Mouse (Mus musculus) bone marrow, adult 2 months (tissue): ENCODE data around the gene AI481877. TPM values are rescaled to one million over a fixed set of nuclear protein-coding genes. Genes with fewer than 3 reads are reported as not detected.

Experiments
- H3K27ac ChIP-seq: fragments of 200-500 bp; 2 replicates; pipeline ENCODE4 v1.5.1; 2012; ENCODE audit warnings: low read depth, mild to moderate bottlenecking, control low read depth, inconsistent platforms, low read length; ENCODE audit not compliant: control insufficient read depth, poor library complexity, insufficient read depth
- H3K4me1 ChIP-seq: fragments of 200-500 bp; 2 replicates; pipeline ENCODE4 v1.6.1; 2011; ENCODE audit warnings: low read length; ENCODE audit not compliant: control insufficient read depth, insufficient read depth
- H3K4me3 ChIP-seq: fragments of 200-500 bp; replicated peaks from 2 replicates; pipeline ENCODE3; 2011; ENCODE audit warnings: mild to moderate bottlenecking, low read depth, low read length, control low read depth; ENCODE audit not compliant: control insufficient read depth
- CTCF ChIP-seq: fragments of 200-500 bp; IDR thresholded peaks from 2 replicates; pipeline ENCODE4 v1.5.1; 2011; ENCODE audit warnings: low read length, control low read depth; ENCODE audit not compliant: control insufficient read depth, insufficient read depth
- POLR2A ChIP-seq: fragments of 200-500 bp; IDR thresholded peaks from 2 replicates; pipeline ENCODE4 v1.6.1; 2011; ENCODE audit warnings: low read depth, mild to moderate bottlenecking, control low read depth, low read length, borderline replicate concordance; ENCODE audit not compliant: control insufficient read depth
- WGBS: fragments of 180-500 bp; shearing (Covaris S2); methylation state at CpG from one replicate; pipeline ENCODE4 v1.1.7; 2018; 5-methylcytosine and 5-hydroxymethylcytosine counted together
- polyA plus RNA-seq: library from polyadenylated mRNA; stranded (reverse); fragments of >200 nt; gene quantifications from 2 replicates; pipeline ENCODE4 v1.2.4, GENCODE M21; 2011; ENCODE audit warnings: low replicate concordance; ENCODE audit not compliant: missing spikeins, insufficient read depth, insufficient read length

The AI481877 gene
- polyA plus RNA-seq, 1 experiment: not detected

- TF ChIP-seq CTCF (no peak), POLR2A (no peak)
- Histone ChIP-seq H3K4me3 (no peak overlapping the region), H3K4me1 (no peaks in the 10 kb centered on the region; the same call in 1 of the 2 replicates), H3K27ac (no peak overlapping the region)
- 21% methylated on average over 7 of the region's 7 CpGs for WGBS
These were observed 18.3 kb upstream of the AI481877 start for GRCm38 (mm10) chr4:59156897-59157592.

GRCm38 (mm10) chr4:59151953-59152352 lies 13.2 kb upstream of the AI481877 start:
- Histone ChIP-seq H3K4me1 (no peaks in the 10 kb centered on the region; the same call in 1 of the 2 replicates), H3K4me3 (no peak overlapping the region), H3K27ac (no peak overlapping the region)
- WGBS: 8% methylated on average over 1 of the region's 1 CpGs
- TF ChIP-seq POLR2A (no peak), CTCF (no peak)

DNA sequence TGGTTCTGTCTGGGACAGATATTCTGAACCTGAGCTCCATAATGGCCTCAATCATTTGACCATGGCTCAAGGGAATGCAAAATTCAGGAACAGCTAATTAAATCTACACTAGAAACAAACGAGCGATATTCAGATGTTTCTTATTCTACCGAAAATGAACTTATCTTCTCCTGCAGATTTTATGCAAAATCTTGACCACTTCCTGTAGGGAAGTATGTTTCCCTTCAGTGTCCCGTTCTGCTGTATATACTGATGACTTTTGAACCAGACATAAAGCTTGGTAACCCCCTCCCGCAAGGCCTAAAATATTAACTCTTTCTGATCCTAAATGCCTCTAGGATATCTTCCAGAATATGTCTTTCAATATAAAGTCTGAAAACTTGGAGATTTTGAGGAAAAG lies 12.1 kb upstream of the AI481877 start:
- H3K4me3 ChIP-seq: no peak overlapping the region
- TF ChIP-seq CTCF: no peak
- TF ChIP-seq POLR2A: no peak
- WGBS: 6% methylated on average over 5 of the region's 5 CpGs
- no peaks in the 10 kb centered on the region; the same call in 1 of the 2 replicates for H3K4me1 ChIP-seq
- no peak overlapping the region for H3K27ac ChIP-seq

DNA sequence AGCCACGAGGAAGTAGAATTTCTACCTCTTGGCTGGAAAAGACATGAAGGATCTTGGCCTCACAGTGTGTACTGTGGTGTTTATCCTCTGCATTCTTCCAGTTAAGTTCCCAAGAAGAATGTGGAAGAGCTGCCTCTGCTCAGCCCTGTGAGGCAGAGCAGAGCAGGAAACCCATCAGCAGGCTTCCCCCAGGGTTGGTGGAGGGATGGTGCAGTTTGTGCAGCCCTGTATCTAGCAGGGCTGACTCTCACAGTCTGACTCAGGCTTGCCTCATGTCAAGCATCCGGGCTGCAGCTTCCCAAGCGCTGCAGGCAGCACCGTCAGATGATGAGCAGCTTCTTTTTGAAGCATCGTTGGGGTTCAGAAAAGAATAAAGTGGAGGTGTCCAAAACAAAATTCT lies 10.3 kb upstream of the AI481877 start:
- TF ChIP-seq CTCF (no peak), POLR2A (no peak)
- no peaks in the 10 kb centered on the region; the same call in 1 of the 2 replicates for H3K4me1 ChIP-seq
- no peak overlapping the region for H3K27ac ChIP-seq
- WGBS: 56% methylated on average over 5 of the region's 5 CpGs
- no peak overlapping the region for H3K4me3 ChIP-seq

DNA sequence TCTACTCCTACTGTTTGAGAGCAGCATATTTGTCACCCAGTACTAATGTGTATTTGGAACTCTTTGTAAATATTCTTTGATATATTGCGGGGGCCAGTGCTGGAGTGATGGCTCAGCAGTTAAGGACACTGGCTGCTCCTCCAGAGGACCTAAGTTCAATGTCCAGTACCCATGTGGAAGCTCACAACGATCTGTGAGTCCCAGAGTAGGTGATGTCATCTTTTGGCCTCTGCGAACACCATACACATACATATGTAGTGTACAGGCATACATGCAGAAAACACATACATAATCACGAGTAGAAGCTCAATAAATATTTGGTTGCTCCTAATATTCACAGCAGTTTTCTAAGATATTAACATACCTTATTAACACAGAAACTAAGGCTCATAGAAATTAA lies 9.8 kb downstream of the AI481877 start:
- no peak overlapping the region for H3K4me3 ChIP-seq
- 78% methylated on average over 4 of the region's 4 CpGs for WGBS
- H3K27ac ChIP-seq: no peak overlapping the region
- H3K4me1 ChIP-seq: no peaks in the 10 kb centered on the region
- TF ChIP-seq CTCF: no peak

- TF ChIP-seq CTCF: no peak
- TF ChIP-seq POLR2A: no peak
- no peak overlapping the region for H3K27ac ChIP-seq
- no peak overlapping the region for H3K4me3 ChIP-seq
- no peaks in the 10 kb centered on the region for H3K4me1 ChIP-seq
- whole genome bisulfite sequencing: 63% methylated on average over 1 of the region's 1 CpGs
These were observed 13.7 kb downstream of the AI481877 start for GRCm38 (mm10) chr4:59125053-59125452.

- H3K27ac ChIP-seq: no peak overlapping the region
- no peaks in the 10 kb centered on the region for H3K4me1 ChIP-seq
- H3K4me3 ChIP-seq: no peak overlapping the region
- TF ChIP-seq POLR2A: no peak
- TF ChIP-seq CTCF: no peak
These were observed 15.2 kb downstream of the AI481877 start for GRCm38 (mm10) chr4:59123557-59123956.

GRCm38 (mm10) chr4:59117644-59118495 lies 20.9 kb downstream of the AI481877 start:
- no peak for TF ChIP-seq CTCF
- TF ChIP-seq POLR2A: no peak
- Histone ChIP-seq H3K27ac (no peak overlapping the region), H3K4me3 (no peak overlapping the region), H3K4me1 (no peaks in the 10 kb centered on the region)
- 90% methylated on average over 24 of the region's 24 CpGs for WGBS
